Mouse (Mus musculus): ENCODE data around the gene Ckmt2.

Gene Ckmt2

GRCm38 (mm10) chr13:91868577-91868976 is 8.1 kb downstream of the Ckmt2 start:
- DNase-seq = no peak

- no peak for DNase-seq
These were observed 17.9 kb downstream of the Ckmt2 start for GRCm38 (mm10) chr13:91858835-91859234.

GRCm38 (mm10) chr13:91857427-91857826 is 19.3 kb downstream of the Ckmt2 start:
- no peak for DNase-seq

- no peak for DNase-seq
These were observed 22.3 kb downstream of the Ckmt2 start for GRCm38 (mm10) chr13:91854412-91854811.

- no peak for DNase-seq
These were observed 48.8 kb downstream of the Ckmt2 start for GRCm38 (mm10) chr13:91827876-91828275.

- no peak for DNase-seq
These were observed 50.6 kb downstream of the Ckmt2 start for GRCm38 (mm10) chr13:91826066-91826465.

GRCm38 (mm10) chr13:91824845-91825550 is 51.7 kb downstream of the Ckmt2 start:
- DNase-seq = no peak

GRCm38 (mm10) chr13:91823735-91824134 is 53.0 kb downstream of the Ckmt2 start:
- no peak for DNase-seq

- no peak for DNase-seq
These were observed 62.0 kb downstream of the Ckmt2 start for GRCm38 (mm10) chr13:91814670-91815069.

- DNase-seq = no peak
These were observed 67.2 kb downstream of the Ckmt2 start for GRCm38 (mm10) chr13:91809476-91809875.

GRCm38 (mm10) chr13:91807874-91808575 is 68.7 kb downstream of the Ckmt2 start:
- no peak for DNase-seq

- peak; percentile 90 for DNase-seq
These were observed 69.4 kb downstream of the Ckmt2 start, which contains the start of gene Zcchc9 for GRCm38 (mm10) chr13:91807155-91807839. Gene Zcchc9, minus strand, starts transcription at chr13:91807705.

All from layer of hippocampus, adult 9-11 months (tissue).